In genomic region chr4:116506886-116507424, GRCm38 (mm10) we compare ENCODE assay signal across 8 mouse cellular contexts. TPM values are rescaled to one million over a fixed set of nuclear protein-coding genes. Genes with fewer than 3 reads are reported as not detected.
DNase-seq lines count a peak whose midpoint lies in the region; ATAC-seq lines count a peak whose summit lies in the region.

No protein-coding gene starts in this region.

- H3K27me3 ChIP-seq in hindbrain, embryonic 14.5 days (ENCODE audit: control insufficient read depth, insufficient read depth, low read length), result no peaks in the 10 kb centered on the region
- no peaks in the 10 kb centered on the region for H3K27me3 ChIP-seq in midbrain, embryonic 11.5 days (ENCODE audit: control insufficient read depth, insufficient read depth, low read length)

- peak; percentile 48 for ATAC-seq in hindbrain, embryonic 14.5 days (ENCODE audit: low FRiP score)
- peak; percentile 14; the same call in 1 of the 2 replicates for ATAC-seq in midbrain, embryonic 11.5 days (ENCODE audit: low FRiP score)

- DNase-seq in adrenal gland, postnatal 14 days, result peak; percentile 15
- no peak for DNase-seq in adrenal gland, adult 18-20 months (ENCODE audit: low spot score in 2 of 2)
- peak; percentile 4 for DNase-seq in spleen, adult 12 weeks (ENCODE audit: low spot score)
- DNase-seq in spleen, postnatal 36 days (ENCODE audit: low spot score in 2 of 2), result no peak
- DNase-seq in hindbrain, embryonic 14.5 days (ENCODE audit: low spot score), result no peak
- peak; percentile 85 for DNase-seq in midbrain, embryonic 11.5 days (ENCODE audit: low spot score, missing footprints)
- DNase-seq in gastrocnemius, postnatal 36 days, result no peak
- DNase-seq in frontal cortex, postnatal 10 days (ENCODE audit: low spot score in 2 of 2), result no peak

- H3K4me1 ChIP-seq in hindbrain, embryonic 14.5 days (replicated peaks; ENCODE audit: control insufficient read depth, insufficient read depth, low read length), result peaks cover 13% of the 10 kb centered on the region
- peaks cover 6% of the 10 kb centered on the region; the same call in 1 of the 2 replicates for H3K4me1 ChIP-seq in midbrain, embryonic 11.5 days (ENCODE audit: control insufficient read depth, insufficient read depth, low read length)

- peak overlapping the region; percentile 65 for H3K4me3 ChIP-seq in hindbrain, embryonic 14.5 days (replicated peaks; ENCODE audit: low read length)
- peak overlapping the region; percentile 51 for H3K4me3 ChIP-seq in midbrain, embryonic 11.5 days (ENCODE audit: low read depth, low read length)

- WGBS in hindbrain, embryonic 14.5 days, result 26% methylated on average over 11 of the region's 11 CpGs
- 27% methylated on average over 11 of the region's 11 CpGs for WGBS in midbrain, embryonic 11.5 days

- no peaks in the 10 kb centered on the region for H3K9me3 ChIP-seq in hindbrain, embryonic 14.5 days (ENCODE audit: control insufficient read depth, low read length)
- no peaks in the 10 kb centered on the region for H3K9me3 ChIP-seq in midbrain, embryonic 11.5 days (ENCODE audit: control insufficient read depth, low read length)

- H3K36me3 ChIP-seq in hindbrain, embryonic 14.5 days (replicated peaks; ENCODE audit: control insufficient read depth, insufficient read depth), result no peaks in the 10 kb centered on the region
- H3K36me3 ChIP-seq in midbrain, embryonic 11.5 days (ENCODE audit: control insufficient read depth, insufficient read depth, low read length), result no peaks in the 10 kb centered on the region

- peak overlapping the region; percentile 74 for H3K4me2 ChIP-seq in hindbrain, embryonic 14.5 days (replicated peaks)
- peak overlapping the region; percentile 77 for H3K4me2 ChIP-seq in midbrain, embryonic 11.5 days

- H3K9ac ChIP-seq in hindbrain, embryonic 14.5 days, result peak overlapping the region; percentile 84
- H3K9ac ChIP-seq in midbrain, embryonic 11.5 days (ENCODE audit: low read length), result peak overlapping the region; percentile 77

- H3K27ac ChIP-seq in hindbrain, embryonic 14.5 days, result peak overlapping the region; percentile 88
- no peak overlapping the region for H3K27ac ChIP-seq in midbrain, embryonic 11.5 days (ENCODE audit: low read depth, low read length)

- intact Hi-C loops in gastrocnemius, postnatal 36 days (cut with DNase I), result loop anchor here (5.0 kb wide), 1 partner anchor 45 kb away; the partner anchor contains the start of gene Mast2

RNA-seq across cellular contexts. Expression of gene Ipp, which starts 0.4 kb away (rescaled TPM):
- total RNA-seq in adrenal gland, postnatal 14 days (2021), result 13.2 and 14.5 TPM in 2 replicates
- 10 to 100 TPM; 12.5 to 14.5 TPM for total RNA-seq in adrenal gland, adult 18-20 months (2021)
- 3.8 and 4.6 TPM in 2 replicates for polyA plus RNA-seq in hindbrain, embryonic 14.5 days (2014; fragmentation: Nextera tagmentation; extraction: Ambion mirVana)
- 4.6 and 5.4 TPM in 2 replicates for polyA plus RNA-seq in midbrain, embryonic 11.5 days (2014; fragmentation: Nextera tagmentation; extraction: Ambion mirVana)
- 10 to 100 TPM; 13.8 to 14.6 TPM for total RNA-seq in gastrocnemius, postnatal 36 days (2021)

RNA-seq across cellular contexts. Expression of gene Mast2, which starts 43.0 kb away (rescaled TPM):
- 38.9 and 44.3 TPM in 2 replicates for total RNA-seq in adrenal gland, postnatal 14 days (2021)
- 10 to 100 TPM; 41.9 to 44.7 TPM for total RNA-seq in adrenal gland, adult 18-20 months (2021)
- polyA plus RNA-seq in hindbrain, embryonic 14.5 days (2014; fragmentation: Nextera tagmentation; extraction: Ambion mirVana), result 60.0 and 68.7 TPM in 2 replicates
- 31.9 and 35.6 TPM in 2 replicates for polyA plus RNA-seq in midbrain, embryonic 11.5 days (2014; fragmentation: Nextera tagmentation; extraction: Ambion mirVana)
- 10 to 100 TPM; 81.2 to 85.0 TPM for total RNA-seq in gastrocnemius, postnatal 36 days (2021)

RNA-seq across cellular contexts. Expression of gene Tmem69, which starts 48.8 kb away (rescaled TPM):
- 20.5 and 24.4 TPM in 2 replicates for total RNA-seq in adrenal gland, postnatal 14 days (2021)
- 10 to 100 TPM; 19.7 to 24.9 TPM for total RNA-seq in adrenal gland, adult 18-20 months (2021)
- 27.2 and 27.9 TPM in 2 replicates for polyA plus RNA-seq in hindbrain, embryonic 14.5 days (2014; fragmentation: Nextera tagmentation; extraction: Ambion mirVana)
- 38.1 and 40.9 TPM in 2 replicates for polyA plus RNA-seq in midbrain, embryonic 11.5 days (2014; fragmentation: Nextera tagmentation; extraction: Ambion mirVana)
- total RNA-seq in gastrocnemius, postnatal 36 days (2021), result 10 to 100 TPM; 15.2 to 17.7 TPM

RNA-seq across cellular contexts. Expression of gene Gpbp1l1, which starts 50.5 kb away (rescaled TPM):
- 87.0 and 91.7 TPM in 2 replicates for total RNA-seq in adrenal gland, postnatal 14 days (2021)
- total RNA-seq in adrenal gland, adult 18-20 months (2021), result 10 to 100 TPM; 62.5 to 67.0 TPM
- polyA plus RNA-seq in hindbrain, embryonic 14.5 days (2014; fragmentation: Nextera tagmentation; extraction: Ambion mirVana), result 18.9 and 21.4 TPM in 2 replicates
- polyA plus RNA-seq in midbrain, embryonic 11.5 days (2014; fragmentation: Nextera tagmentation; extraction: Ambion mirVana), result 37.1 and 42.4 TPM in 2 replicates
- total RNA-seq in gastrocnemius, postnatal 36 days (2021), result 10 to 100 TPM; 29.6 to 33.9 TPM

Comparison
In these comparisons a context has a peak if more than half of its experiments do, and no peak if none do; other contexts are left out.
1. DNase-seq: peak in adrenal gland, postnatal 14 days (single experiment), spleen, adult 12 weeks (single experiment) and midbrain, embryonic 11.5 days (single experiment); none in adrenal gland, adult 18-20 months (0 of 2), spleen, postnatal 36 days (0 of 2), hindbrain, embryonic 14.5 days (single experiment), gastrocnemius, postnatal 36 days (0 of 2) and frontal cortex, postnatal 10 days (0 of 2).